Mouse (Mus musculus): ENCODE measurements around the gene Gm28079. TPM values are rescaled to one million over a fixed set of nuclear protein-coding genes. Genes with fewer than 3 reads are reported as not detected.
"Not testable (repeated sequence)": the region's sequence is repeated elsewhere in the genome, so short reads cannot be mapped to it uniquely, and the experiment has no call there.

Gene Gm28079
- polyA plus RNA-seq (2015; fragmentation: Nextera tagmentation; extraction: Ambion mirVana): not detected in 2 replicates

DNA sequence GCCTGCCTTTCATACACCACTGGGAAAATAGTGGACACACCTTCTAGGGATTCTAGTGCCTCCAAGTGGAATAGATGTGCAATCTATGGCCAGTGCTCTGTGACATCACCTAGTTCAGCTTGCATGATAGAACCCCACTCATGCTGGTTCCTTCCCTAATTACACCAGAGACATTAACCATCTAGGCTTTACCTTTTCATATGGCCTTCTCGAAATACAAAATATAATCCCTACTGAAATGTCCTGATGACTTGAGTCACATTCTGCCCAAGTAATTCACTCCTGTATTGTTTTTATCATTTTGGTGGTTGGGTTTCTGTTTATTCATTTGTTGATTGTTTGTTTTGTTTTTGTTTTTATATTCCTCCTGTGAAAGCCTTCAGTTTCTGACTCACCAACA lies at the start of gene Gm28079:
Gene Gm28079, minus strand, starts transcription at position 101 of the 400 bp plus-strand sequence.
- not testable (repeated sequence) for H3K4me3 ChIP-seq (ENCODE audit: low read length); H3K4me1 ChIP-seq (ENCODE audit: control insufficient read depth, insufficient read depth, low read length); ATAC-seq; H3K27ac ChIP-seq (ENCODE audit: low read length); H3K9ac ChIP-seq (ENCODE audit: low read depth, low read length); H3K4me2 ChIP-seq (ENCODE audit: low read depth, low read length); H3K36me3 ChIP-seq (ENCODE audit: control insufficient read depth, insufficient read depth, low read length); H3K27me3 ChIP-seq (replicated peaks; ENCODE audit: control insufficient read depth, insufficient read depth, low read length); H3K9me3 ChIP-seq (ENCODE audit: control insufficient read depth, low read length)
- no CpG with 5 or more reads among the region's 1 CpGs for WGBS

All from intestine, embryonic 16.5 days (tissue).